Mouse (Mus musculus) A20 (cell line): ENCODE measurements at regions not wholly inside any gene's neighbourhood (a gene's known extent, or its start where the extent isn't known, plus 50 kb on each side); places are given as distances from the start of the nearest gene placed in this dataset.
"Not testable (repeated sequence)": the region's sequence is repeated elsewhere in the genome, so short reads cannot be mapped to it uniquely, and the experiment has no call there.

Experiments used
- DNase-seq: peaks from one replicate; pipeline ENCODE4 v3.0.0-alpha.2; 2011; ENCODE audit warnings: low read depth, low spot score

- DNase-seq = no peak
Measured at GRCm38 (mm10) chr13:25727504-25728095, 457.3 kb upstream of the Nrsn1 start.

- no peak for DNase-seq
Measured at GRCm38 (mm10) chr13:25722595-25723525, 452.6 kb upstream of the Nrsn1 start.

- DNase-seq = no peak
Measured at GRCm38 (mm10) chr13:25700965-25701364, 430.7 kb upstream of the Nrsn1 start.

GRCm38 (mm10) chr13:25695956-25696355, 425.7 kb upstream of the Nrsn1 start:
- DNase-seq = no peak

- no peak for DNase-seq
Measured at GRCm38 (mm10) chr13:25695017-25695604, 424.8 kb upstream of the Nrsn1 start.

- no peak for DNase-seq
Measured at GRCm38 (mm10) chr13:25678221-25678735, 408.0 kb upstream of the Nrsn1 start.

GRCm38 (mm10) chr13:25675208-25675607, 404.9 kb upstream of the Nrsn1 start:
- DNase-seq = no peak

GRCm38 (mm10) chr13:25666022-25666421, 395.7 kb upstream of the Nrsn1 start:
- no peak for DNase-seq

- no peak for DNase-seq
Measured at GRCm38 (mm10) chr13:25664963-25665606, 394.8 kb upstream of the Nrsn1 start.

- no peak for DNase-seq
Measured at GRCm38 (mm10) chr13:25648430-25648786, 378.1 kb upstream of the Nrsn1 start.

- DNase-seq = no peak
Measured at GRCm38 (mm10) chr13:25647711-25648429, 377.6 kb upstream of the Nrsn1 start.

- no peak for DNase-seq
Measured at GRCm38 (mm10) chr13:25639522-25640291, 369.4 kb upstream of the Nrsn1 start.

GRCm38 (mm10) chr13:25629466-25629865, 359.2 kb upstream of the Nrsn1 start:
- no peak for DNase-seq

GRCm38 (mm10) chr13:25617578-25617977, 347.3 kb upstream of the Nrsn1 start:
- no peak for DNase-seq

- DNase-seq = no peak
Measured at GRCm38 (mm10) chr13:25611986-25612385, 341.7 kb upstream of the Nrsn1 start.

- no peak for DNase-seq
Measured at GRCm38 (mm10) chr13:25609641-25610040, 339.3 kb upstream of the Nrsn1 start.

GRCm38 (mm10) chr13:25609241-25609640, 338.9 kb upstream of the Nrsn1 start:
- no peak for DNase-seq

GRCm38 (mm10) chr13:25601351-25601750, 331.0 kb upstream of the Nrsn1 start:
- not testable (repeated sequence) for DNase-seq

- no peak for DNase-seq
Measured at GRCm38 (mm10) chr13:25594629-25595028, 324.3 kb upstream of the Nrsn1 start.

- DNase-seq = no peak
Measured at GRCm38 (mm10) chr13:25570641-25571040, 300.3 kb upstream of the Nrsn1 start.
